Mouse (Mus musculus): ENCODE data around the gene Serinc2.

DNA sequence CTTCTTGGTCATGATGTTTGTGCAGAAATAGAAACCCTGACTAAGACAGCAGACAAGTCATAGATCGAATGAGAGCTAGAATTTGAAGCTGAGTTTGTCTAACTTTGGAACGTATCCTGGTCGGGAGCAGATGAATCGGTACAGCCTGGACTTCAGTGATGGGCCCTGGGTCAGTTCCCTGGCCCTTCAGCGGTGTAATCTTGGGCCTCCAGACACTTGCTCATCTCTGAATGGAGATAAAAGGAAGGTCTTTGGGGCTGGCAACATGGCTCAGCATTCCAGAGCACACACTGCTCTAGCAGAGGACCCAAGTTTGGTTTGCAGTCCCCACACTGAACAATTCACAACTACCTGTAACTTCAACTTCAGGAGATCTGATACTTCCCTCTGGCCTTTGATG lies 36.0 kb downstream of the Serinc2 start:
- TF ChIP-seq CTCF (IDR thresholded peaks at IDR 0.05; ENCODE audit: low read depth) (no peak), EP300 (IDR thresholded peaks at IDR 0.05; ENCODE audit: low read depth) (no peak)
